Mouse (Mus musculus): ENCODE data around the gene Krt71.

DNA sequence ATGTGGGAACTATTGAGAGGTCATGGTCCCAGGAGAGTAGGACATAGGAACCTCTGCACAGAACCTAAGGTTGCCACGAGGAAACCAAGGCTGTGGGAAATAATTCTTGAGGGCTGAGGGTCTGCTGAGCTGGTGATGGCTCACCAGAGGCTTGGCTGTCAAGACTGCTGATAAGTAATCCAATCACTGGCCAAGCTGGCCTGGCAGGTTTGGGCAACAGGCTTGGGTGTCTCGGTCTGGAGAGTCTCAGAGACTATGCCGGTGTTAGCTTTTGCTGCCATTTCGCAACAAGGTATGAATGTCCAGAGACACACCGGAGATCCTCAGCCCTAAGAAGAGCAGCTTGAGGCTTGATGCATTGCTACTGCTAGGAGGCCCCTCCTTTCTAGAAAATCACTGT lies 28.6 kb downstream of the Krt71 start:
- TF ChIP-seq CTCF (IDR thresholded peaks at IDR 0.05; ENCODE audit: low read depth, low read length) (no peak), POLR2A (IDR thresholded peaks at IDR 0.05; ENCODE audit: insufficient read depth, low read length) (no peak), EP300 (IDR thresholded peaks at IDR 0.05; ENCODE audit: insufficient read depth, low read depth, low read length) (no peak)
